Mouse (Mus musculus): Measurements from ENCODE around the gene Lyl1.
"Not testable (repeated sequence)": the region's sequence is repeated elsewhere in the genome, so short reads cannot be mapped to it uniquely, and the experiment has no call there.

The Lyl1 gene

GRCm38 (mm10) chr8:84668731-84669485, 32.3 kb upstream of the Lyl1 start:
- no peak for DNase-seq (ENCODE audit: low read depth, low spot score)

GRCm38 (mm10) chr8:84670295-84671006, 30.8 kb upstream of the Lyl1 start:
- DNase-seq (ENCODE audit: low read depth, low spot score): not testable (repeated sequence)

GRCm38 (mm10) chr8:84677305-84677704, 24.0 kb upstream of the Lyl1 start:
- DNase-seq (ENCODE audit: low read depth, low spot score): no peak

GRCm38 (mm10) chr8:84681476-84681875, 19.8 kb upstream of the Lyl1 start:
- no peak for DNase-seq (ENCODE audit: low read depth, low spot score)

DNA sequence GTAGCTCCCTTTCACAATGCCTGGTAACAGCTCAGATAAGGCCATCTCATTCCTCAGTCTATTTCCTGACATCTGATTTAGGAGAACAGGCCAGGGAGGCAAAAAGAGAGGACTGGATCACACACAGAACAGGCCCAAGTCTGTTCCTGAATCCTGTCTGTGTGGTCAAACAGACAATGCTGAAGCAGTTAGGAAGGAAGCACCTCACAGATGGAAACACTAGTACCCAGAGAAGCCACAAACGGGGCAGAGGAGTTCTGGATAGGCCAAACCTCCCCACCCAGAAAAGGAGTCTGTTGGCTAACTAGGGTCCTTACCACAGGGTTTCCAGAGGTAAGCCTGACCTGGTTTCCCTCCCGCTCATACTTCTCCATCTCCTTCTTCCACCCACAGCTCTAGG, 19.0 kb upstream of the Lyl1 start:
- DNase-seq (ENCODE audit: low read depth, low spot score): no peak

- DNase-seq (ENCODE audit: low read depth, low spot score): no peak
Measured at GRCm38 (mm10) chr8:84684537-84684936, 16.7 kb upstream of the Lyl1 start.

- DNase-seq (ENCODE audit: low read depth, low spot score): peak; percentile 68
Measured at GRCm38 (mm10) chr8:84686191-84687002, 14.9 kb upstream of the Lyl1 start, which contains the start of gene Trmt1. Trmt1 (plus strand) TSS chr8:84686307.

- DNase-seq (ENCODE audit: low read depth, low spot score): peak; percentile 46
Measured at GRCm38 (mm10) chr8:84687003-84687704, 14.1 kb upstream of the Lyl1 start.

DNA sequence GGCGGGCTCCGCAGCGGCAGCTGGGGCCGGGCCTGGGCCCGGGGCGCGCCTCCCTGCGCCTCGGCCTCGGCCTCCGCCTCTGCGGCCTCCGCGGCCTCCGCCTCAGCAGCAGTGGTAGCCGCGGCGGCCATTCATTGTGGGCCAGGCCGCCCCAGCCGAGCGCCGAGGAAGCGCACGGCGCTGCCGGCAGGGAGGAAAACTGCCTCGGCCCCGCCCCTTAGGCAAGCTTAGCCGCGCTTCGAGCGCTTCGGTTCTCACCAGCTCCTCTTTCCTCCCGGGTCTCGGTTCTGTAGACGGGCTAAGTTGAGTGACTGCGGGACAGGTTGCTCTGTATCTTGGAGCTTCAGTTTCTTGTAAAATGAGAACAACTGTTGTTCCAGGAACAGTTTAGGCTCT, 13.6 kb upstream of the Lyl1 start, which contains the start of gene Nacc1:
Gene Nacc1 (minus strand): TSS at position 158 of the 396 bp plus-strand sequence.
- peak; percentile 96 for DNase-seq (ENCODE audit: low read depth, low spot score)

GRCm38 (mm10) chr8:84689091-84689915, 12.0 kb upstream of the Lyl1 start:
- peak; percentile 99 for DNase-seq (ENCODE audit: low read depth, low spot score)

DNA sequence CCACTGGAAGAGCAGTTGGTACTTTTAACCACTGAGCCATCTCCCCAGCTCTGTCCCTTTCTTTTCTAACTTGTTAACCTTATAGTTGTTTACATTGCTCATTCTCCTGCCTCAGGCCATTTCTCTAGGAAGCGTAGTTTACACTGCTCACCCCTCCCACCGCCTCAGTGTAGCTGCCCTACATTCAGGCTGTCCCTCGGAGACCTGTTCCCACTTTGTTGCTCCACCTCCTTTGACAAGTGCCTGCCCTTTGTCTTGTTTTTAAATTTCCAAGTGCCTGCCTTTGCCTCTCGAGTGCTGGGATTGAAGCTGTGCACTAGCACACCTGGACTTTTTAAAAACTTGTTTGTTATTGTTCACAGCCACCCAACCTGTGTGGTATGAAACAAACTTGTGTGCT, 7.9 kb upstream of the Lyl1 start:
- no peak for DNase-seq (ENCODE audit: low read depth, low spot score)

DNA sequence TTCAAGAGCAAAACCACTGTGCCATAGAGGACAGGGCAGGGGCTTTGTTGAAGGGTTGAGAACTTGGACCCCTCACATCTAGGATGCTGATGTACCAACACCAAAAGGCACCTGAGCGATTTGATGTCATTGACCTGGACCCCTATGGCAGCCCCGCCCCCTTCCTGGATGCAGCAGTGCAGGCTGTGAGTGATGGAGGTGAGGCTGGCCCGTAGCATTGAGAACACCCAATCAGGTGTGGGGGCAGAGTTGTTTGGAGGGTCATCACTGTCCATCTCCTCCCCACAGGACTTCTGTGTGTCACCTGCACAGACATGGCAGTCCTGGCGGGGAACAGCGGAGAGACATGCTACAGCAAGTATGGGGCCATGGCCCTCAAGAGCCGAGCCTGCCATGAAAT, 6.1 kb upstream of the Lyl1 start:
- DNase-seq (ENCODE audit: low read depth, low spot score): no peak

- peak; percentile 80 for DNase-seq (ENCODE audit: low read depth, low spot score)
Measured at GRCm38 (mm10) chr8:84697166-84698130, 3.8 kb upstream of the Lyl1 start.

GRCm38 (mm10) chr8:84698288-84698687, 3.0 kb upstream of the Lyl1 start:
- no peak for DNase-seq (ENCODE audit: low read depth, low spot score)

- DNase-seq (ENCODE audit: low read depth, low spot score): peak; percentile 72
Measured at GRCm38 (mm10) chr8:84698929-84699401, 2.3 kb upstream of the Lyl1 start.

- DNase-seq (ENCODE audit: low read depth, low spot score): peak; percentile 82
Measured at GRCm38 (mm10) chr8:84699861-84700322, 1.4 kb upstream of the Lyl1 start.

GRCm38 (mm10) chr8:84700526-84700925, 731 bp upstream of the Lyl1 start:
- no peak for DNase-seq (ENCODE audit: low read depth, low spot score)

- DNase-seq (ENCODE audit: low read depth, low spot score): no peak
Measured at GRCm38 (mm10) chr8:84702561-84702960, 1.3 kb downstream of the Lyl1 start.

GRCm38 (mm10) chr8:84702963-84703465, 1.8 kb downstream of the Lyl1 start:
- DNase-seq (ENCODE audit: low read depth, low spot score): no peak

All from 3T3-L1 (cell line).